9 mouse cellular contexts compared by ENCODE assay signal in genomic region chr8:70869199-70869571, GRCm38 (mm10). TPM values are rescaled to one million over a fixed set of nuclear protein-coding genes. Genes with fewer than 3 reads are reported as not detected.
DNase-seq lines count a peak whose midpoint lies in the region; ATAC-seq and TF ChIP-seq lines count a peak whose summit lies in the region.
"Had no signal": no experiment of that assay in that cellular context is flagged by ENCODE, and none has a peak within 500 bp of the region (broad histone marks: within the 10 kb centered on the region; RNA-seq: fewer than 3 reads in every experiment).

No protein-coding gene starts in this region.

- no peak for DNase-seq in stomach, postnatal 0 days (ENCODE audit: low spot score)
- no peak for DNase-seq in hindbrain, embryonic 10.5 days (ENCODE audit: low spot score)
- no peak for DNase-seq in liver, embryonic 13.5 days
- DNase-seq in adrenal gland, postnatal 25 days, result no peak
- DNase-seq in embryo, embryonic 10 days (ENCODE audit: low spot score), result no peak
- no peak for DNase-seq in right cerebral cortex, postnatal 36 days (ENCODE audit: low spot score in 2 of 2)

- H3K27ac ChIP-seq in stomach, embryonic 14.5 days (ENCODE audit: low read length), result no peak overlapping the region
- no peak overlapping the region for H3K27ac ChIP-seq in stomach, postnatal 0 days (replicated peaks)
- peak overlapping the region; percentile 84 for H3K27ac ChIP-seq in hindbrain, embryonic 10.5 days
- peak overlapping the region; percentile 47 for H3K27ac ChIP-seq in liver, embryonic 13.5 days
- H3K27ac ChIP-seq in stomach, embryonic 15.5 days, result peak overlapping the region; percentile 3; the same call in 1 of the 2 replicates
- H3K27ac ChIP-seq: macrophage had no signal

- H3K4me1 ChIP-seq in stomach, embryonic 14.5 days (ENCODE audit: control insufficient read depth, insufficient read depth, low read length), result peaks cover 32% of the 10 kb centered on the region
- H3K4me1 ChIP-seq in stomach, postnatal 0 days (replicated peaks; ENCODE audit: control insufficient read depth, insufficient read depth), result peaks cover under 1% of the 10 kb centered on the region; the same call in 1 of the 2 replicates
- peaks cover 72% of the 10 kb centered on the region for H3K4me1 ChIP-seq in hindbrain, embryonic 10.5 days (replicated peaks)
- peaks cover 73% of the 10 kb centered on the region for H3K4me1 ChIP-seq in liver, embryonic 13.5 days (replicated peaks)
- peaks cover 39% of the 10 kb centered on the region for H3K4me1 ChIP-seq in stomach, embryonic 15.5 days

- TF ChIP-seq EP300 in stomach, postnatal 0 days (optimal IDR thresholded peaks at IDR 0.05), result no peak

- H3K9ac ChIP-seq in stomach, embryonic 14.5 days (replicated peaks; ENCODE audit: low read depth, low read length), result no peak overlapping the region
- H3K9ac ChIP-seq in stomach, postnatal 0 days (ENCODE audit: low read length), result no peak overlapping the region
- H3K9ac ChIP-seq in liver, embryonic 13.5 days, result peak overlapping the region; percentile 37
- H3K9ac ChIP-seq in stomach, embryonic 15.5 days, result no peak overlapping the region

- no peak for ATAC-seq in stomach, embryonic 14.5 days (ENCODE audit: insufficient number of reproducible peaks, insufficient read depth, low FRiP score, low read depth)
- ATAC-seq in stomach, postnatal 0 days (ENCODE audit: low FRiP score, low TSS enrichment), result no peak
- no peak for ATAC-seq in liver, embryonic 13.5 days (ENCODE audit: low read depth)
- ATAC-seq in stomach, embryonic 15.5 days (ENCODE audit: insufficient read depth, low FRiP score, low read depth), result no peak

- peak overlapping the region; percentile 36; the same call in 1 of the 2 replicates for H3K4me2 ChIP-seq in stomach, embryonic 14.5 days (replicated peaks; ENCODE audit: low read depth, low read length)
- no peak overlapping the region; the same call in 1 of the 2 replicates for H3K4me2 ChIP-seq in stomach, postnatal 0 days (replicated peaks; ENCODE audit: low read depth)
- peak overlapping the region; percentile 67 for H3K4me2 ChIP-seq in liver, embryonic 13.5 days
- peak overlapping the region; percentile 42; the same call in 1 of the 2 replicates for H3K4me2 ChIP-seq in stomach, embryonic 15.5 days

- H3K4me3 ChIP-seq in stomach, embryonic 14.5 days (ENCODE audit: low read depth, low read length), result 0 out of 2 replicates have a peak overlapping the region, but pooled peaks have one; percentile 16
- no peak overlapping the region for H3K4me3 ChIP-seq in stomach, postnatal 0 days (ENCODE audit: low read depth, low read length)
- peak overlapping the region; percentile 42 for H3K4me3 ChIP-seq in hindbrain, embryonic 10.5 days
- peak overlapping the region; percentile 38 for H3K4me3 ChIP-seq in liver, embryonic 13.5 days (replicated peaks)
- H3K4me3 ChIP-seq in stomach, embryonic 15.5 days (replicated peaks), result no peak overlapping the region

- no peak for TF ChIP-seq CTCF in stomach, postnatal 0 days (IDR thresholded peaks at IDR 0.05; ENCODE audit: low read depth)

- no peaks in the 10 kb centered on the region for H3K9me3 ChIP-seq in stomach, embryonic 14.5 days (ENCODE audit: control insufficient read depth, low read depth, low read length)
- H3K9me3 ChIP-seq in stomach, postnatal 0 days (ENCODE audit: control insufficient read depth, low read length), result no peaks in the 10 kb centered on the region
- H3K9me3 ChIP-seq in hindbrain, embryonic 10.5 days, result no peaks in the 10 kb centered on the region
- H3K9me3 ChIP-seq in liver, embryonic 13.5 days (replicated peaks), result no peaks in the 10 kb centered on the region
- no peaks in the 10 kb centered on the region for H3K9me3 ChIP-seq in stomach, embryonic 15.5 days

- WGBS in stomach, embryonic 14.5 days, result 39% methylated on average over 5 of the region's 5 CpGs
- WGBS in stomach, postnatal 0 days, result 39% methylated on average over 5 of the region's 5 CpGs
- WGBS in hindbrain, embryonic 10.5 days, result 41% methylated on average over 5 of the region's 5 CpGs
- 56% methylated on average over 5 of the region's 5 CpGs for WGBS in liver, embryonic 13.5 days (ENCODE audit: insufficient replicate concordance)
- 33% methylated on average over 5 of the region's 5 CpGs for WGBS in stomach, embryonic 15.5 days

- H3K36me3 ChIP-seq in stomach, embryonic 14.5 days (ENCODE audit: control insufficient read depth, insufficient read depth, low read length), result 0 out of 2 replicates have a peak, but pooled peaks cover 2% of the 10 kb centered on the region
- 0 out of 2 replicates have a peak, but pooled peaks cover 2% of the 10 kb centered on the region for H3K36me3 ChIP-seq in stomach, postnatal 0 days (ENCODE audit: control insufficient read depth, insufficient read depth, low read length)
- H3K36me3 ChIP-seq in hindbrain, embryonic 10.5 days, result peaks cover 20% of the 10 kb centered on the region
- H3K36me3 ChIP-seq in liver, embryonic 13.5 days, result peaks cover 15% of the 10 kb centered on the region
- peaks cover 3% of the 10 kb centered on the region; the same call in 1 of the 2 replicates for H3K36me3 ChIP-seq in stomach, embryonic 15.5 days

- no peaks in the 10 kb centered on the region for H3K27me3 ChIP-seq in stomach, embryonic 14.5 days (ENCODE audit: control insufficient read depth, insufficient read depth, low read length)
- no peaks in the 10 kb centered on the region for H3K27me3 ChIP-seq in stomach, postnatal 0 days (ENCODE audit: control insufficient read depth, insufficient read depth, low read length)
- H3K27me3 ChIP-seq in hindbrain, embryonic 10.5 days (ENCODE audit: insufficient read depth, poor library complexity, severe bottlenecking), result peaks cover 10% of the 10 kb centered on the region
- peaks cover 14% of the 10 kb centered on the region for H3K27me3 ChIP-seq in liver, embryonic 13.5 days
- H3K27me3 ChIP-seq in stomach, embryonic 15.5 days (replicated peaks), result peaks cover 4% of the 10 kb centered on the region; the same call in 1 of the 2 replicates

RNA-seq across cellular contexts. Expression of gene Ccdc124, which starts 4.5 kb away (rescaled TPM):
- polyA plus RNA-seq in stomach, embryonic 14.5 days (2014; fragmentation: Nextera tagmentation; extraction: Ambion mirVana), result 92.1 and 102 TPM in 2 replicates
- polyA plus RNA-seq in stomach, postnatal 0 days (2015; fragmentation: Nextera tagmentation; extraction: Ambion mirVana), result 73.2 and 74.1 TPM in 2 replicates
- polyA plus RNA-seq in hindbrain, embryonic 10.5 days (2016; fragmentation: Nextera tagmentation; extraction: Ambion mirVana), result 172 and 182 TPM in 2 replicates
- polyA plus RNA-seq in liver, embryonic 13.5 days (2015; fragmentation: Nextera tagmentation; extraction: Ambion mirVana), result 70.9 and 76.5 TPM in 2 replicates
- polyA plus RNA-seq in stomach, embryonic 15.5 days (2015; fragmentation: Nextera tagmentation; extraction: Ambion mirVana), result 90.9 and 91.3 TPM in 2 replicates
- total RNA-seq in adrenal gland, postnatal 25 days (2021), result 54.6 and 57.5 TPM in 2 replicates

RNA-seq across cellular contexts. Expression of gene Kcnn1, which starts 6.1 kb away (rescaled TPM):
- polyA plus RNA-seq in stomach, embryonic 14.5 days (2014; fragmentation: Nextera tagmentation; extraction: Ambion mirVana), result 1.6 and 2.1 TPM in 2 replicates
- polyA plus RNA-seq in stomach, postnatal 0 days (2015; fragmentation: Nextera tagmentation; extraction: Ambion mirVana), result 0.64 and 0.72 TPM in 2 replicates
- 6.2 and 19.3 TPM in 2 replicates for polyA plus RNA-seq in hindbrain, embryonic 10.5 days (2016; fragmentation: Nextera tagmentation; extraction: Ambion mirVana)
- 0.29 and 0.44 TPM in 2 replicates for polyA plus RNA-seq in liver, embryonic 13.5 days (2015; fragmentation: Nextera tagmentation; extraction: Ambion mirVana)
- 1.5 and 2.1 TPM in 2 replicates for polyA plus RNA-seq in stomach, embryonic 15.5 days (2015; fragmentation: Nextera tagmentation; extraction: Ambion mirVana)
- total RNA-seq in adrenal gland, postnatal 25 days (2021), result 2.2 and 3.3 TPM in 2 replicates

RNA-seq across cellular contexts. Expression of gene Slc5a5, which starts 23.4 kb away (rescaled TPM):
- 4.2 and 4.8 TPM in 2 replicates for polyA plus RNA-seq in stomach, embryonic 14.5 days (2014; fragmentation: Nextera tagmentation; extraction: Ambion mirVana)
- 42.8 and 58.5 TPM in 2 replicates for polyA plus RNA-seq in stomach, postnatal 0 days (2015; fragmentation: Nextera tagmentation; extraction: Ambion mirVana)
- polyA plus RNA-seq in hindbrain, embryonic 10.5 days (2016; fragmentation: Nextera tagmentation; extraction: Ambion mirVana), result 0.39 and 0.59 TPM in 2 replicates
- polyA plus RNA-seq in liver, embryonic 13.5 days (2015; fragmentation: Nextera tagmentation; extraction: Ambion mirVana), result 0.03 TPM in 2 replicates
- 4.1 and 6.0 TPM in 2 replicates for polyA plus RNA-seq in stomach, embryonic 15.5 days (2015; fragmentation: Nextera tagmentation; extraction: Ambion mirVana)
- 0.09 TPM in 1 of 2 replicates, not detected in the other for total RNA-seq in adrenal gland, postnatal 25 days (2021)
- polyA plus RNA-seq: macrophage had no signal

RNA-seq across cellular contexts. Expression of gene Rpl18a, which starts 28.0 kb away (rescaled TPM):
- polyA plus RNA-seq in stomach, embryonic 14.5 days (2014; fragmentation: Nextera tagmentation; extraction: Ambion mirVana), result 5,566 and 6,204 TPM in 2 replicates
- 4,207 and 4,214 TPM in 2 replicates for polyA plus RNA-seq in stomach, postnatal 0 days (2015; fragmentation: Nextera tagmentation; extraction: Ambion mirVana)
- polyA plus RNA-seq in hindbrain, embryonic 10.5 days (2016; fragmentation: Nextera tagmentation; extraction: Ambion mirVana), result 3,443 and 3,791 TPM in 2 replicates
- 2,606 and 3,100 TPM in 2 replicates for polyA plus RNA-seq in liver, embryonic 13.5 days (2015; fragmentation: Nextera tagmentation; extraction: Ambion mirVana)
- 3,920 and 3,932 TPM in 2 replicates for polyA plus RNA-seq in stomach, embryonic 15.5 days (2015; fragmentation: Nextera tagmentation; extraction: Ambion mirVana)
- total RNA-seq in adrenal gland, postnatal 25 days (2021), result 1,315 and 1,410 TPM in 2 replicates

RNA-seq across cellular contexts. Expression of gene Arrdc2, which starts 29.7 kb away (rescaled TPM):
- 5.8 and 8.7 TPM in 2 replicates for polyA plus RNA-seq in stomach, embryonic 14.5 days (2014; fragmentation: Nextera tagmentation; extraction: Ambion mirVana)
- polyA plus RNA-seq in stomach, postnatal 0 days (2015; fragmentation: Nextera tagmentation; extraction: Ambion mirVana), result 6.6 and 6.8 TPM in 2 replicates
- polyA plus RNA-seq in hindbrain, embryonic 10.5 days (2016; fragmentation: Nextera tagmentation; extraction: Ambion mirVana), result 7.3 and 8.7 TPM in 2 replicates
- 11.7 and 12.6 TPM in 2 replicates for polyA plus RNA-seq in liver, embryonic 13.5 days (2015; fragmentation: Nextera tagmentation; extraction: Ambion mirVana)
- 6.5 and 7.0 TPM in 2 replicates for polyA plus RNA-seq in stomach, embryonic 15.5 days (2015; fragmentation: Nextera tagmentation; extraction: Ambion mirVana)
- total RNA-seq in adrenal gland, postnatal 25 days (2021), result 10.6 and 14.4 TPM in 2 replicates

Comparison
In these comparisons a context has a peak if more than half of its experiments do, and no peak if none do; other contexts are left out.
1. H3K27ac ChIP-seq: peak in hindbrain, embryonic 10.5 days (single experiment), liver, embryonic 13.5 days (single experiment) and stomach, embryonic 15.5 days (single experiment); none in stomach, embryonic 14.5 days (single experiment) and stomach, postnatal 0 days (single experiment).
2. H3K4me3 ChIP-seq: peak in stomach, embryonic 14.5 days (single experiment), hindbrain, embryonic 10.5 days (single experiment) and liver, embryonic 13.5 days (single experiment); none in stomach, postnatal 0 days (single experiment) and stomach, embryonic 15.5 days (single experiment).